Mouse (Mus musculus): ENCODE results near the gene Tmem132c. TPM values are rescaled to one million over a fixed set of nuclear protein-coding genes. Genes with fewer than 3 reads are reported as not detected.

Gene Tmem132c
- total and polyA plus RNA-seq, 3 experiments = 0.14 to 0.43 TPM; not detected in 1

- Histone ChIP-seq H3K79me2 (replicated peaks; ENCODE audit: control insufficient read depth, insufficient read depth, low read length) (no peaks in the 10 kb centered on the region), H3K27ac (no peak overlapping the region), H3K36me3 (ENCODE audit: control insufficient read depth, insufficient read depth, low read length) (no peaks in the 10 kb centered on the region), H3K4me3 (no peak overlapping the region), H3K4me1 (ENCODE audit: control insufficient read depth, insufficient read depth, low read length) (no peaks in the 10 kb centered on the region), H3K27me3 (ENCODE audit: control insufficient read depth, insufficient read depth, low read length) (no peaks in the 10 kb centered on the region), H3K9ac (ENCODE audit: low read depth, low read length) (no peak overlapping the region)
- TF ChIP-seq CTCF (IDR thresholded peaks at IDR 0.05) (no peak), EP300 (IDR thresholded peaks at IDR 0.05; ENCODE audit: insufficient read depth, low read depth, low read length) (no peak), POLR2A (IDR thresholded peaks at IDR 0.05; ENCODE audit: insufficient read depth, low read depth, low read length) (no peak)
- no peak for DNase-seq
- WGBS = 46% methylated on average over 4 of the region's 4 CpGs
- intact Hi-C loops (cut with DNase I) = no loop called here
Observed at GRCm38 (mm10) chr5:127381216-127381615, 139.6 kb downstream of the Tmem132c start.

DNA sequence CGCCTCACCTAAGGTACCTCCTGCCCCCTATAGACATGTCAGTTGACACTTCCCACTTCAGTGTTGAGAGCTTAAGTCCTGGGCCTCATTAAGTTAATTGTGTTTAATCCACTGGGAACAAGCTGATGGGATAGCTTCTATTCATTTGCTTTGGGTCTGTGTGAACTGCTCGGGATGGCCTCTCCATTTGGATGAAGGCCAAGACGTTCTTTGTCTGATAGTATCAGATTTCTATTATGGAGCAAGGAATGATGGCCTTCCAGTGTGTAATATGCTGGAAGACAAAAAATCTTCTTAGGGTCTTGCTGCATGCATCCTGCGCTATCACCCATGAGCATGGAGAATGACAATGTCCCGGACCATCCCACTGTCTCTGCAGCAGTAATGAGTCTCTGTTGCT, 141.0 kb downstream of the Tmem132c start:
- Histone ChIP-seq H3K9ac (ENCODE audit: low read depth, low read length) (no peak overlapping the region), H3K27me3 (ENCODE audit: control insufficient read depth, insufficient read depth, low read length) (no peaks in the 10 kb centered on the region), H3K4me1 (ENCODE audit: control insufficient read depth, insufficient read depth, low read length) (no peaks in the 10 kb centered on the region), H3K27ac (no peak overlapping the region), H3K4me3 (no peak overlapping the region), H3K79me2 (replicated peaks; ENCODE audit: control insufficient read depth, insufficient read depth, low read length) (no peaks in the 10 kb centered on the region), H3K36me3 (ENCODE audit: control insufficient read depth, insufficient read depth, low read length) (no peaks in the 10 kb centered on the region)
- 68% methylated on average over 5 of the region's 5 CpGs for WGBS
- no peak for TF ChIP-seq EP300 (IDR thresholded peaks at IDR 0.05; ENCODE audit: insufficient read depth, low read depth, low read length)
- TF ChIP-seq POLR2A (IDR thresholded peaks at IDR 0.05; ENCODE audit: insufficient read depth, low read depth, low read length) = no peak
- no peak for DNase-seq
- intact Hi-C loops (cut with DNase I) = no loop called here

DNA sequence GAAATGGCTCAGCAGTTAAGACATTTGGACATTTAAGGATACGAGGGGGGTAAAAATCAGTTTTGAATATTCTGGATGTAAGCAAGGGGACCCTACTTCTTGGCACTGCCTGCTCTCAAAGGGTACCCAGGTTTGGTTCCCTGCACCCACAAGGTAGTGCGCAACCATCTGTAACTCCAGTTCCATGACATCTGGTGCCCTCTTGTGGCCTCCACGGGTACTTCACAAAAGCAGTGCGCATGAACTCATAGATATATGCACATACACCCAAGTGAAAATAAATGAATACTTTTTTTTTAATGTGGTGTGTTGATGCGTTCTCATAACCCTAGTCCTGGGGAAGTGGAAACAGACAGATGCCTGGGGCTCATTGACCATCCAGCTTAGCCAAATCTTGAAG, 149.6 kb downstream of the Tmem132c start:
- intact Hi-C loops (cut with DNase I) = no loop called here
- Histone ChIP-seq H3K27me3 (ENCODE audit: control insufficient read depth, insufficient read depth, low read length) (no peaks in the 10 kb centered on the region), H3K36me3 (ENCODE audit: control insufficient read depth, insufficient read depth, low read length) (no peaks in the 10 kb centered on the region), H3K79me2 (replicated peaks; ENCODE audit: control insufficient read depth, insufficient read depth, low read length) (no peaks in the 10 kb centered on the region), H3K4me1 (ENCODE audit: control insufficient read depth, insufficient read depth, low read length) (no peaks in the 10 kb centered on the region), H3K9ac (ENCODE audit: low read depth, low read length) (no peak overlapping the region), H3K27ac (no peak overlapping the region), H3K4me3 (no peak overlapping the region)
- TF ChIP-seq EP300 (IDR thresholded peaks at IDR 0.05; ENCODE audit: insufficient read depth, low read depth, low read length) (no peak), CTCF (IDR thresholded peaks at IDR 0.05) (no peak; the same call in 1 of the 2 replicates), POLR2A (IDR thresholded peaks at IDR 0.05; ENCODE audit: insufficient read depth, low read depth, low read length) (no peak)
- no peak for DNase-seq
- WGBS = 83% methylated on average over 5 of the region's 5 CpGs

DNA sequence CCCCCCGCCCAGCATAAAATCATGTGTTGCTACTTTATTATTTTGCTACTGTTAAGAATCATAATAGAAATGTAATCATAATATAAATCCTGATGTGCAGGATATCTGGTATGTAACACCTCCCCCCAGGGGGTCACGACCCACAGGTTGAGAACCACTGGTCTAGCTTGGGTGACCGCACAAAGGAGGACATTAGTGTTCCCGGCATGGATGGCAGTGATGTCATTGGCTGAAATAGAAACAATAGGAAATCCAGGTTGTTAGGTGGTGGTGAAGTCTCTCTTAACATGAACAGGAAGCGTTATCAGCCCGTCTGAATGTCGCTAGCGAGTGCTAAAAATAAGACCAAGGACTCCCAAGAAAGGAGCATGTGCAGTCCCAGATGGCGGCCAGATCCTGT, 155.3 kb downstream of the Tmem132c start:
- no peaks in the 10 kb centered on the region for H3K36me3 ChIP-seq (ENCODE audit: control insufficient read depth, insufficient read depth, low read length)
- WGBS = 20% methylated on average over 9 of the region's 9 CpGs
- peak in 1 of 2 experiments; percentile 4 for DNase-seq
- H3K79me2 ChIP-seq (replicated peaks; ENCODE audit: control insufficient read depth, insufficient read depth, low read length) = no peaks in the 10 kb centered on the region
- H3K9ac ChIP-seq (ENCODE audit: low read depth, low read length) = no peak overlapping the region
- no peak overlapping the region for H3K4me3 ChIP-seq
- TF ChIP-seq EP300 (IDR thresholded peaks at IDR 0.05; ENCODE audit: insufficient read depth, low read depth, low read length) (no peak), POLR2A (IDR thresholded peaks at IDR 0.05; ENCODE audit: insufficient read depth, low read depth, low read length) (no peak), CTCF (IDR thresholded peaks at IDR 0.05) (no peak)
- no peak overlapping the region for H3K27ac ChIP-seq
- H3K27me3 ChIP-seq (ENCODE audit: control insufficient read depth, insufficient read depth, low read length) = no peaks in the 10 kb centered on the region
- intact Hi-C loops (cut with DNase I) = no loop called here
- peaks cover 1% of the 10 kb centered on the region; the same call in 1 of the 2 replicates for H3K4me1 ChIP-seq (ENCODE audit: control insufficient read depth, insufficient read depth, low read length)

DNA sequence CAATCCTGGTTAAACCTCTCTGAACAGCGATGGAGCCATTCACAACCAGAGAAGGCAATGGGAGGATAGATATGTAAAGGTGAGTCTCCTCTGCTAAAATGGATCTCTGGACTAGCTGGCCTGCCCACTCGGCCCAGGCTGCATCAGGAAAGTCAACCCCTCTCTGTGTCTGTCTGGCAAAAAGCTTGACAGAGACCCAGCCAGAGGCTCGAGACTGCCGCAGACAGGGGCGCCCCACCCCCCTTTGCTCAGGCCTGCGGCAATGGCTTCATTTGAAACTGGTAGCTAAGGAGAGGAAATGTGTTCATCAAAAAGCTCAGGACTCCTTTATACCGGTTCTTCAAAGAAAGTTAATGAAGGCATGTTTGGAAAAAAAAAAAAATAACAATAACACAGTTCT, 156.4 kb downstream of the Tmem132c start:
- Histone ChIP-seq H3K9ac (ENCODE audit: low read depth, low read length) (no peak overlapping the region), H3K4me1 (ENCODE audit: control insufficient read depth, insufficient read depth, low read length) (peaks cover 1% of the 10 kb centered on the region; the same call in 1 of the 2 replicates), H3K79me2 (replicated peaks; ENCODE audit: control insufficient read depth, insufficient read depth, low read length) (no peaks in the 10 kb centered on the region), H3K27ac (no peak overlapping the region), H3K27me3 (ENCODE audit: control insufficient read depth, insufficient read depth, low read length) (no peaks in the 10 kb centered on the region), H3K36me3 (ENCODE audit: control insufficient read depth, insufficient read depth, low read length) (no peaks in the 10 kb centered on the region), H3K4me3 (no peak overlapping the region)
- TF ChIP-seq POLR2A (IDR thresholded peaks at IDR 0.05; ENCODE audit: insufficient read depth, low read depth, low read length) (no peak), EP300 (IDR thresholded peaks at IDR 0.05; ENCODE audit: insufficient read depth, low read depth, low read length) (no peak), CTCF (IDR thresholded peaks at IDR 0.05) (no peak)
- intact Hi-C loops (cut with DNase I) = no loop called here
- 41% methylated on average over 7 of the region's 7 CpGs for WGBS
- DNase-seq = no peak

DNA sequence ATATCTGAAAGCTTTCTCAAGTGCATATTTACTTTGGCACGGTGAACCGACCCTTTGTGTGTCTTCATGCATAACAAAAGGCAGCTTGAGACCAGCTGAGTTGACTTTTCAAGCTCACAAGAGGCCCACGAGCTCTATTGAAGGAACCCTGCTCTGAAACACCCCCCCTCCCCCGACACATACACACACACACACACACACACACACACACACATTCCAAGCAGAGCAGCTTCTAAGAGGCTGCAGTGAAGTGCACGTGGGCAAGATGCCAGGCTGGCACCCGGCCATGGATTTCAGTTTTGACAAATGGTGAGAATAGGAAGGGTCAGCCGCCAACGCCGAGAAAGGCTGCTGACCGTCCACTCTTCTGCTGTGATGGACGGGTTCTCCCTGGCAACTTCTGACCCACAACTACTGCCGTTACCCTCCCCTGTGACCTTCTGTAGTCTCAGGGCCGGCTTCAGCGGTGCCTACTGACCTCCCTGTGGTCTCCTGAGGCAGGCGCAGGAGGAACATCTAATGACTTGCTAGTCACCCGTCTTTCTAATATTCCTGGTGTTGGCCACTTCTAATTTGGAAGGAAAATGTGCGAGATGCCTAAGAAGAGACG, 163.9 kb downstream of the Tmem132c start:
- intact Hi-C loops (cut with DNase I) = no loop called here
- H3K27ac ChIP-seq = no peak overlapping the region

More for the DNA sequence above, 163.9 kb downstream of the Tmem132c start:
- no peak overlapping the region for H3K4me3 ChIP-seq
- TF ChIP-seq EP300 (IDR thresholded peaks at IDR 0.05; ENCODE audit: insufficient read depth, low read depth, low read length) (no peak), POLR2A (IDR thresholded peaks at IDR 0.05; ENCODE audit: insufficient read depth, low read depth, low read length) (no peak), CTCF (IDR thresholded peaks at IDR 0.05) (no peak)
- H3K9ac ChIP-seq (ENCODE audit: low read depth, low read length) = no peak overlapping the region
- no peaks in the 10 kb centered on the region for H3K4me1 ChIP-seq (ENCODE audit: control insufficient read depth, insufficient read depth, low read length)
- H3K36me3 ChIP-seq (ENCODE audit: control insufficient read depth, insufficient read depth, low read length) = no peaks in the 10 kb centered on the region
- 36% methylated on average over 18 of the region's 18 CpGs for WGBS
- DNase-seq = peak; percentile 53 to 56
- H3K79me2 ChIP-seq (replicated peaks; ENCODE audit: control insufficient read depth, insufficient read depth, low read length) = no peaks in the 10 kb centered on the region
- no peaks in the 10 kb centered on the region for H3K27me3 ChIP-seq (ENCODE audit: control insufficient read depth, insufficient read depth, low read length)

Data from heart, adult 2 months (tissue).